Mouse (Mus musculus) activated CD4-positive, CD25-positive, alpha-beta regulatory T cell, adult 4 months (primary cell): Measurements from ENCODE around the gene Nek2. TPM values are rescaled to one million over a fixed set of nuclear protein-coding genes. Genes with fewer than 3 reads are reported as not detected.
A peak's percentile ranks its signal among the peaks of the same experiment; 100 is the strongest.

Experiments used
- ATAC-seq: one replicate; pipeline ENCODE4 v1.8.0; 2017
- polyA plus RNA-seq, 2 experiments: library from polyadenylated mRNA; unstranded; fragments of 100-300 nt; shearing (Covaris generic); gene quantifications; one replicate each; pipeline ENCODE4 v1.2.1; 2017

Nek2 gene
- 1 to 10 TPM; 4.4 to 5.0 TPM for polyA plus RNA-seq

GRCm38 (mm10) chr1:191821326-191822091 is at the start of gene Nek2:
Gene Nek2, plus strand, starts transcription at chr1:191821444.
- ATAC-seq: peak; percentile 97

- ATAC-seq: no peak
Observed at GRCm38 (mm10) chr1:191774106-191774505, 47.1 kb upstream of the Nek2 start.

GRCm38 (mm10) chr1:191775116-191775515 is 46.1 kb upstream of the Nek2 start:
- ATAC-seq: no peak

DNA sequence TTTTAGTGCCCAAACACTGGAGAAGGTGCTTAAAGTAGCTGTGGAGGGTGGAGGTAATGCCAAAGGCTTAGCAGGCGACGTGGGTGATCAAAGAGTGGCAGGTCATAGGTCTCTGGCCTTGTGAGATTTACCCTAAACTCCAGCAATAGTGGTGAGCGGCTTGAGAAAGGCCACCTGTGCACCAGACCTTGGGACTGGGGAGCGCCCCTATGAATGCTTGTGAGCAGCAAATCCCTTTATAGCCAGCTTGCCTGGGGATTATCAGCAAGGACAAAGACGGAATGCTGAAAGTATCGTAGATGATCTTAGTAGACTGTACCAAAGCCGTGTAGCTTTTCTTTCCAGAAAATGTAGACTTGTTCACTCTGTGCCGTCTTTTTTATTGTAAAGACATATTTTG is 43.7 kb upstream of the Nek2 start:
- ATAC-seq: no peak

- no peak for ATAC-seq
Observed at GRCm38 (mm10) chr1:191780470-191780869, 40.8 kb upstream of the Nek2 start.

DNA sequence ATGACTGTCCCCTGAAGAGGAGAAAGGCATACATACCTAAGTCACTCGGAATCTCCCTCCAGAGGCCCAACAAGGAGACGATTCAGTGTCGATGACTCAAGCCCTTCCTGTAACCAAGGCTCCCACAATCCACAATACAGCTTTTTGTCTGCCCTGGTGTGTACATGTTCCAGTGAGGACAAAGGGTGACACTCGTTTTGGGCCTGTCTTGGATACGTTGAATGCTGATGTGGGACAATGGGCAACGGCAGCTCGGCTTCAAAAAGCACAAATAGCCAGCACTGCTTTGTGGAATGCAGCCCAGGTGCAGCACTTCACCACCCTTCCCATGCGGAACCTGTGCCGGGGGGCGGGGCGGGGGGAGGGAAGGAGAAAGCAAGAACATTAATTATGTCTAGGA is 36.1 kb upstream of the Nek2 start:
- no peak for ATAC-seq

GRCm38 (mm10) chr1:191786255-191786654 is 35.0 kb upstream of the Nek2 start:
- ATAC-seq: no peak

DNA sequence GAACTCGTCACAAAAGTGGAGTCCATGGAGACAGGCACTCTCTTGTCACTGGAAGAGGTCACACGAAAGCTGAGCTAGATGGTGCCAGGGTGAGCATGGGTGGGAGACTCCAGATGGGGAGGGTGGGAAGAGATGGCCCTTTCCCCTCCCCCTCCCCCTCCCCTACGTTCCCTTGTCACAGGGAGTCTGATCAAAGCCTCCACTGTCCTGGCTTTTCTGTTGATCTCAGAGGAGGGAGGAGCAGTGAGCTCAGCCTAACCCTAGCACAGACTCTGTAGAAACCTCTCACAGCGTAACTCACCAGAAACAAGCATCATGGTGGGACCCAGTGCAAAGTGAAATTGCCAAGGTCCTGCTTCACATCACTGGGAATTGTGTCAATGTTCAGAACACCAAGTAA is 33.9 kb upstream of the Nek2 start:
- no peak for ATAC-seq

DNA sequence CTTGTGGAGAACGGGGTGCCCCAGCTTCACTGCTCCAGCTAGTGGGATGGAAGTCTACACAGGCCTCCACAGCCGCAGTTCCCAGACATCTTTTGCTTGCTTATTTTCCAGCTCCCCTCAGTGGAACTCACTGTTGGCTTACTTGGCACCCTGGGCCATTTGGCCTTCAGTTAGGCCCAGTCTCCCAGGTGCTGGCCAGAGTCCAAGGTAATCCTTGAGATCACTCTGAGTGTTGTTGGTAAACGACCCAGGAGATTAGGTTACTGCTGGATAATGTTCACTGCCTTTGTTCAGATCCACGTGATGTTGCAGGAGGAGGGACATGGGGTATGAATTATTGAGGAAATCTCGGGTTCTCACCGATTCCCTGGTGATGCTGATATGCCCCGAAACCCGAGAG is 28.3 kb upstream of the Nek2 start:
- no peak for ATAC-seq

DNA sequence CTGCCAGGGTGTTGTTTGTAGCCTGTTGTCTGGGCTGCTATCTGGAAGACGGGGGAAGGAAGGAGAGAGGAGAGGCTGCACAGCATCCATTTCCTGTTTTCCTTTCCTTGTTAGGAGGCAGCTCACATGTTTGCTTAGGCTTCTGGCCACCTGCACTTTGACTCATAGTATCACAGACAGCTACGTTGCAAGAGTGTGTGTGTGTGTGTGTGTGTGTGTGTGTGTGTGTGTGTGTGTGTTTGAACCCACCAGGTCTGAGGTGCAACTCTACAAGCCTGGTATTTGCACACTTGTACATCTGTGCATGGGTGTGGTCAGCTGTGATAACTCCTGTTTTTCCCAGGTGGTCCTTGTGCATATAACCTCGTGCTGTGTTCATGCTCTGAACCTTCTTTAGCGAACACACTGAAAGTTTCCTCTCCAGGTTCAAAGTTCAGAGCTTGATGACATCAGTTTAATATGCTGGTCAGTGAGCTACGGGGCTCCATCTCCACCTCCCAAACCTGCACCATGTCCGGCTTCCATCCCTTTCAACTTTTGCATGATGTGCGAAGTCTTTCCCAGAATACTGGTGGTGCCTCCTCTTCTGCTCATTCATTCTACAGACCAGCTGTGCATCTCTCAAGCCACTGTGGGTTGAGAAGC is 27.2 kb upstream of the Nek2 start:
- ATAC-seq: no peak

GRCm38 (mm10) chr1:191796238-191796896 is 24.9 kb upstream of the Nek2 start:
- no peak for ATAC-seq

GRCm38 (mm10) chr1:191802093-191802819 is 19.0 kb upstream of the Nek2 start:
- peak; percentile 40 for ATAC-seq

- ATAC-seq: no peak
Observed at GRCm38 (mm10) chr1:191802820-191803655, 18.2 kb upstream of the Nek2 start.

DNA sequence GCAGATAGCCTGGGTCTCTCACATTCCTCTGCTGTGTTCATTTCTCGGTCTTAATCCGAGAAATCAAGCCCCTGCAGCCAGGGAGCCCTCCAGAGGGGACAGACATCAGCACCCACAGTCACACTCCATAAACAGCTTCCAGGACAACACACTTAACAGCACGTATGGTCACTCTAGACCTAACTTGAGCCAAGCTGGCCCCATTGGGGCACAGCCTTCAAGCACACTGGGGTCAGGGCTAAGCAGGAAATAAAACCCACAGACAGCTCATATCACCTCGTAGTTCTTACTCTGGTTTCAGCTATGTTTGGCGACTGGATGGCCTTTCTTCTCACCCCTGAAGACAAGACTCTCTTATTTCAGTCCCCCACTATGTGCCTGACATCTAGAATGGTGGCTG is 16.5 kb upstream of the Nek2 start:
- ATAC-seq: no peak

DNA sequence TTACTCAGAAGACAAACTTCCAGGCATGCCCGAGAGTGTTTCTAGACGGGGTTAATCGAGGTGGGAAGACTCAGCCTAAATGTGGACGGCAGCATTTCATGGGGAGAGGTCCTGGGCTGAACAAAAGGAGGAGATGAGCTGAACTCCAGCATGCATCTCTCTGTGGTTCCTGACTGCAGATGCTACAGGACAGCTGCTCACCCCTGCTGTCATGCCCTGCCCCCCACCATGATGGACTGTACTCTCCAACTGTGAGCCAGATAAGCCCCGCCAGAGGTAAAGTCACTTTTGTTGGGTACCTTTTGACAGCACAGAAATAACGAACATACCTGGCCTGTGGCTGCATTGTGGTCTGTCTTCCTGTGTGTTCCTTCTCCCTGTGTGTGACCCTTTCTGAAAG is 15.5 kb upstream of the Nek2 start:
- ATAC-seq: no peak

GRCm38 (mm10) chr1:191806740-191807139 is 14.5 kb upstream of the Nek2 start:
- ATAC-seq: no peak

- no peak for ATAC-seq
Observed at GRCm38 (mm10) chr1:191807979-191808378, 13.3 kb upstream of the Nek2 start.

- no peak for ATAC-seq
Observed at GRCm38 (mm10) chr1:191808688-191809223, 12.5 kb upstream of the Nek2 start.

- no peak for ATAC-seq
Observed at GRCm38 (mm10) chr1:191811774-191812173, 9.5 kb upstream of the Nek2 start.

GRCm38 (mm10) chr1:191812949-191813691 is 8.1 kb upstream of the Nek2 start:
- no peak for ATAC-seq

DNA sequence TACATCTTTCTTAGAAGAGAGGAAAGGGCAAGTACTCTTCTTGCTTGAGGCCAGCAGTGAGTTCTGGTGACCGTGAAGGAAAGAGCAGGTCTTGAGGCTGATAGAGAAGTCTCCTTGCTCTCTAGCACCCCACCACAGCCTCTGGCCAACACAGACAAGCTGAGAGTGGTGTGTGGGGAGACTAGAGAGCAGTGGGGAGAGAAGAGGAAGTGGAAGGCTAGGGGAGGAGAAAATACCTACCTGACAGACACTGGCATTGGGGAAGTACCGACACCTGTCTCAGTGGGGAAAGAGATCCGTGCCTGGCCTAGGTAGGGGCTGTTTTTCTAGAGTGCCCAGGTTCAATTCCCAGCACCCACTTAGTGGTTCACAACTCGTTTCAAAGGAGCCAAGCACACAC is 7.0 kb upstream of the Nek2 start:
- ATAC-seq: no peak
